Mouse (Mus musculus): Measurements from ENCODE around the gene Slc27a1. TPM values are rescaled to one million over a fixed set of nuclear protein-coding genes. Genes with fewer than 3 reads are reported as not detected.

Slc27a1 gene
- polyA plus RNA-seq, 1 experiment from 2014 or later: 46.5 TPM

- peaks cover 92% of the 10 kb centered on the region for H3K27me3 ChIP-seq (replicated peaks)
- H3K36me3 ChIP-seq: no peaks in the 10 kb centered on the region
- H3K9ac ChIP-seq: no peak overlapping the region
- 76% methylated on average over 3 of the region's 3 CpGs for WGBS
- peaks cover 12% of the 10 kb centered on the region for H3K4me1 ChIP-seq
- no peak overlapping the region for H3K27ac ChIP-seq
- peaks cover 6% of the 10 kb centered on the region; the same call in 1 of the 2 replicates for H3K9me3 ChIP-seq
- no peak overlapping the region for H3K4me2 ChIP-seq (replicated peaks)
- H3K4me3 ChIP-seq: no peak overlapping the region
- no peak for ATAC-seq (ENCODE audit: low FRiP score, low read depth)
Measured at GRCm38 (mm10) chr8:71560071-71560470, 8.6 kb upstream of the Slc27a1 start.

DNA sequence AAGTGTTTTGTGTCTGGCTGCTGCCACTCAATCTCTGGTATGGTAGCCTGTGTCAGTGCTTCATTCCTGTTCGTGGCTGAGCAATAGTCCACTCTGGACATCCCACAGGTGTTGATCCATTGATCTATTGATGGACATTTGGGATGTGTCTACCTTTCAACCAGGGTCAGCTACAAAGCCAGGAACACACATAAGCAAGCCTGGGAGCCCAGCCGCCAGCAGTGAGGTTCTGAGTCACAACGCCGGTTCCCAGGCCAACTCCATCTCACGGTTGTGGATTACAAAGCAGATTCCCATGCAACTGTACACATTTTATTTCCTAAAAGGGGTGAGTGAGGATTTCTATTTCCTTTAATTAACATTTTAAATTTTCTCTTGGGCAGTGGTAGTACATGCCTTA lies 7.9 kb upstream of the Slc27a1 start:
- 84% methylated on average over 5 of the region's 5 CpGs for WGBS
- H3K9ac ChIP-seq: no peak overlapping the region
- no peak overlapping the region for H3K4me2 ChIP-seq (replicated peaks)
- no peak overlapping the region for H3K27ac ChIP-seq
- no peak overlapping the region for H3K4me3 ChIP-seq
- H3K9me3 ChIP-seq: peaks cover 6% of the 10 kb centered on the region; the same call in 1 of the 2 replicates
- ATAC-seq (ENCODE audit: low FRiP score, low read depth): no peak
- H3K36me3 ChIP-seq: no peaks in the 10 kb centered on the region
- peaks cover 12% of the 10 kb centered on the region for H3K4me1 ChIP-seq
- H3K27me3 ChIP-seq (replicated peaks): peaks cover 90% of the 10 kb centered on the region

- H3K36me3 ChIP-seq: no peaks in the 10 kb centered on the region
- H3K4me3 ChIP-seq: no peak overlapping the region
- H3K27ac ChIP-seq: no peak overlapping the region
- H3K4me2 ChIP-seq (replicated peaks): no peak overlapping the region
- no peak overlapping the region for H3K9ac ChIP-seq
- H3K9me3 ChIP-seq: peaks cover 6% of the 10 kb centered on the region; the same call in 1 of the 2 replicates
- H3K4me1 ChIP-seq: peaks cover 12% of the 10 kb centered on the region
- H3K27me3 ChIP-seq (replicated peaks): peaks cover 90% of the 10 kb centered on the region
- 0 out of 2 replicates have a peak, but pooled peaks have one; percentile 45 for ATAC-seq (ENCODE audit: low FRiP score, low read depth)
- 3% methylated on average over 15 of the region's 15 CpGs for WGBS
Measured at GRCm38 (mm10) chr8:71561401-71561800, 7.3 kb upstream of the Slc27a1 start.

- Histone ChIP-seq H3K4me3 (0 out of 2 replicates have a peak overlapping the region, but pooled peaks have one; percentile 9), H3K27me3 (replicated peaks) (peaks cover 78% of the 10 kb centered on the region), H3K9me3 (peaks cover 6% of the 10 kb centered on the region; the same call in 1 of the 2 replicates), H3K4me2 (replicated peaks) (peak overlapping the region; percentile 50), H3K27ac (no peak overlapping the region), H3K9ac (peak overlapping the region; percentile 40; the same call in 1 of the 2 replicates), H3K36me3 (no peaks in the 10 kb centered on the region), H3K4me1 (peaks cover 12% of the 10 kb centered on the region)
- 2% methylated on average over 33 of the region's 33 CpGs for WGBS
- no peak for ATAC-seq (ENCODE audit: low FRiP score, low read depth)
Measured at GRCm38 (mm10) chr8:71562751-71563150, 5.9 kb upstream of the Slc27a1 start.

GRCm38 (mm10) chr8:71563992-71564391 lies 4.7 kb upstream of the Slc27a1 start:
- Histone ChIP-seq H3K4me3 (no peak overlapping the region), H3K27me3 (replicated peaks) (peaks cover 75% of the 10 kb centered on the region), H3K4me2 (replicated peaks) (no peak overlapping the region), H3K36me3 (no peaks in the 10 kb centered on the region), H3K9me3 (peaks cover 6% of the 10 kb centered on the region; the same call in 1 of the 2 replicates), H3K4me1 (peaks cover 10% of the 10 kb centered on the region), H3K9ac (no peak overlapping the region), H3K27ac (no peak overlapping the region)
- ATAC-seq (ENCODE audit: low FRiP score, low read depth): no peak
- WGBS: 87% methylated on average over 4 of the region's 4 CpGs

GRCm38 (mm10) chr8:71566501-71566900 lies 2.2 kb upstream of the Slc27a1 start, which contains the start of gene Nxnl1:
Gene Nxnl1 (minus strand): TSS chr8:71566601.
- WGBS: 69% methylated on average over 3 of the region's 3 CpGs
- Histone ChIP-seq H3K4me2 (replicated peaks) (no peak within 1 kb of the TSS), H3K4me1 (peaks cover 19% of the 10 kb centered on the region), H3K9ac (no peak within 1 kb of the TSS), H3K27me3 (replicated peaks) (peaks cover 53% of the 10 kb centered on the region), H3K4me3 (no peak within 1 kb of the TSS), H3K9me3 (peaks cover 6% of the 10 kb centered on the region; the same call in 1 of the 2 replicates), H3K36me3 (no peaks in the 10 kb centered on the region), H3K27ac (no peak within 1 kb of the TSS)
- no peak for ATAC-seq (ENCODE audit: low FRiP score, low read depth)

DNA sequence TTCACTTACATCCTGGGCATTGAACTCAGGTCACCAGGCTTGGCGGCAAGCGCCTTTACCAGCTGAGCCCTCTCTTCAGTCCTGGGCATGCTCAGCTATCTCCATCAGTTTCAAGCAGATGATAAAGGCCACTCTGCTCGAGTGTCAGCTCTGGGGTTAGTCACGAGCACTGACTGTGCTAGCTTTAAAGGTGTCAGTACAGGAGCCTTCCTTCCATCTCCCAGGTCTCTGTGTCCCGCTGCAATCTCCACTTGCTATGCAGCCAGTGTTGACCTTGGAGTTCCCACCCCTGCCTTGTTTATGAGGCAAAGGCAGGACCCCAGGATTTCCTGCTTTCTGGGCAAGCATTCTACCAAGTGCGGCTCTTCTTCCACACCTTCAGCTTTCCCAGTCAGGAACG lies 1.1 kb upstream of the Slc27a1 start:
- no peak for ATAC-seq (ENCODE audit: low FRiP score, low read depth)
- Histone ChIP-seq H3K4me3 (no peak overlapping the region), H3K4me2 (replicated peaks) (no peak overlapping the region), H3K9ac (no peak overlapping the region), H3K27ac (no peak overlapping the region), H3K27me3 (replicated peaks) (peaks cover 42% of the 10 kb centered on the region), H3K9me3 (peaks cover 6% of the 10 kb centered on the region; the same call in 1 of the 2 replicates), H3K36me3 (no peaks in the 10 kb centered on the region), H3K4me1 (peaks cover 20% of the 10 kb centered on the region)
- WGBS: 77% methylated on average over 7 of the region's 7 CpGs

- no peak for ATAC-seq (ENCODE audit: low FRiP score, low read depth)
- WGBS: 18% methylated on average over 6 of the region's 6 CpGs
- Histone ChIP-seq H3K36me3 (no peaks in the 10 kb centered on the region), H3K4me3 (peak overlapping the region; percentile 61), H3K9me3 (peaks cover 5% of the 10 kb centered on the region; the same call in 1 of the 2 replicates), H3K4me2 (replicated peaks) (peak overlapping the region; percentile 89), H3K27me3 (replicated peaks) (peaks cover 29% of the 10 kb centered on the region), H3K9ac (peak overlapping the region; percentile 52; the same call in 1 of the 2 replicates), H3K4me1 (peaks cover 28% of the 10 kb centered on the region), H3K27ac (no peak overlapping the region)
Measured at GRCm38 (mm10) chr8:71568941-71569340, 259 bp downstream of the Slc27a1 start.

DNA sequence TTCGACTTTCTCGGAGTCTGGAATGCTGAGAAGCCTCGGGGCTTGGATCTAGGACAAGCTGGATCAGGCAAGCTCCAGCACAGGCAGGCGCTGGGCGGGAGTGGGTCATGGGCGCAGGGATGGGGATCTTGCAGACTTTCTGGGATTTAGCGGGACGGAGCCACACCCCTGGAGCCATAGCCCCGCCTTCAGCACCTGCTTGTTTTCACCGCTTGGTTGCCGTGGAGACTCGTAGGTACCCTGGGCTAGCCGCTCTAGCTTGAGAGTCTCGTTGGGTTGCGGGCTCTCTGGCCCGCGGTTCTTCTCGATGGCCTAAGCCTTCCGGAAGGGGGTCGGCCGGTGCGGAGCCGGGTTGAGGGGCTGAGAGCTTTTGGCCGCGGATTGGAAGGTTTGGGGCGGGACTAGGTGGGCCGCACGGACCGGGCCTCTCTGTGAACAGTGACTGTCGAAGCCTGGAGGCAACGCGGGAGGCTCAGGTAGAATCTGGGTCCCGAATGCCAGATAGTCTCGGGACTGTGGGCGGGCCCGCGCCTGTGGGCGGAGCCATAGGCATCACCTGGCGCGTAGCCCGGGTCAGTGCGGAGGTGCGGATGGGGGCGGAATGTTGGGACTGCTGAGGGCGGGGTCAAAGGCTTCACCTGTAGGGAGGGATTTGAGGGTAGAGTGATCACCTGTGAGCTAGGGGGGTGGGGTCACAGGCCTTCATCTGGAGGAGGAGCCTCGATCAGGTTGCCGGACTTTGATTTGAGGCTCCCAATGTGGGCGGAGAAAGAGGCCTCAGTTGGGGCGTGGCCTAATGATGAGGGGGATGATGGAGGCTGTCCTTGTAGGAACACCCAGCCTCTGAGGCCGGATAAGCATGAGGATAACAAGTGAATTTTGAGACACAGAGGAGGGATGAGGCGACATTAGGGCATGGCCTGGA lies 946 bp downstream of the Slc27a1 start:
- Histone ChIP-seq H3K4me2 (replicated peaks) (peak overlapping the region; percentile 89), H3K9me3 (no peaks in the 10 kb centered on the region), H3K9ac (peak overlapping the region; percentile 52), H3K4me1 (peaks cover 28% of the 10 kb centered on the region), H3K27me3 (replicated peaks) (peaks cover 26% of the 10 kb centered on the region), H3K4me3 (peak overlapping the region; percentile 61), H3K27ac (no peak overlapping the region; the same call in 1 of the 2 replicates), H3K36me3 (no peaks in the 10 kb centered on the region)
- ATAC-seq (ENCODE audit: low FRiP score, low read depth): peak; percentile 82
- WGBS: under 1% methylated on average over 51 of the region's 51 CpGs

DNA sequence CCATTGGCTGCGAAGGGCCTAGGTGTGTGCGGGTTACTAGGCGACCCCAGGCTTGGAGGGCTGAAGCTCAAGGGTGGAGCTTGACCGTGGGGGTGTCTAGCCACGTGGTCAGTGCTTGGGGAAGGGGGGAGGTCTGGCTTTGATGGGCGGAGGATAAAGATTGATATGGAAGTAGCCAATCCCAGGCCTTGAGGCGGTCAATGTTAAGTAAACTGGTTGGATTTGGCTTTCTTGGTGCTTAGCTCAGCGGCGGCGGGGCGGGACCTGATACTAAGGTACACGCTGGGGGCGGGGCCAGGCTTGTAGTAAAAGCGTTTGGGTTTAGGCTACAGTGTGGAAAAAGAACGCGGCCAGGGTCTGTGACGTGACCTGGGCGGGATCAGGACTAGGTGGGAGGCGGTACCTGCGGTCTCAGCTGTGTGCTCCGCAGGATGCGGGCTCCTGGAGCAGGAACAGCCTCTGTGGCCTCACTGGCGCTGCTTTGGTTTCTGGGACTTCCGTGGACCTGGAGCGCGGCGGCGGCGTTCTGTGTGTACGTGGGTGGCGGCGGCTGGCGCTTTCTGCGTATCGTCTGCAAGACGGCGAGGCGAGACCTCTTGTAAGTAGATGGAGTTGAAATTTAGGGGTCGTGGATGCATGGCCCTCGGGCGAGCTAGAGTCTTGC lies 1.7 kb downstream of the Slc27a1 start:
- ATAC-seq (ENCODE audit: low FRiP score, low read depth): peak; percentile 84
- H3K27ac ChIP-seq: peak overlapping the region; percentile 50
- H3K36me3 ChIP-seq: no peaks in the 10 kb centered on the region
- peaks cover 28% of the 10 kb centered on the region for H3K4me1 ChIP-seq
- peaks cover 20% of the 10 kb centered on the region for H3K27me3 ChIP-seq (replicated peaks)
- WGBS: under 1% methylated on average over 41 of the region's 41 CpGs
- peak overlapping the region; percentile 89 for H3K4me2 ChIP-seq (replicated peaks)
- no peaks in the 10 kb centered on the region for H3K9me3 ChIP-seq
- peak overlapping the region; percentile 61 for H3K4me3 ChIP-seq
- peak overlapping the region; percentile 72 for H3K9ac ChIP-seq

- Histone ChIP-seq H3K9me3 (no peaks in the 10 kb centered on the region), H3K4me1 (peaks cover 28% of the 10 kb centered on the region), H3K36me3 (no peaks in the 10 kb centered on the region), H3K4me2 (replicated peaks) (peak overlapping the region; percentile 89; the same call in 1 of the 2 replicates), H3K9ac (no peak overlapping the region), H3K4me3 (no peak overlapping the region), H3K27ac (no peak overlapping the region), H3K27me3 (replicated peaks) (peaks cover 11% of the 10 kb centered on the region)
- no peak for ATAC-seq (ENCODE audit: low FRiP score, low read depth)
- WGBS: 87% methylated on average over 2 of the region's 2 CpGs
Measured at GRCm38 (mm10) chr8:71572077-71572476, 3.4 kb downstream of the Slc27a1 start.

Data from neural tube, embryonic 12.5 days (tissue).